Mouse (Mus musculus) CH12.LX (cell line): ENCODE data around the gene Mgat5.

Experiments used
- CTCF ChIP-seq, 2 experiments: IDR thresholded peaks in 1 of 2; conservative IDR thresholded peaks in 1 of 2; 2 replicates each; pipeline ENCODE4 v1.5.1; 2011 to 2012; ENCODE audit warnings: low read depth in 2 of 2, low read length in 2 of 2, improper control_type of control experiment in 1 of 2, inconsistent platforms in 1 of 2, mild to moderate bottlenecking in 1 of 2, moderate library complexity in 1 of 2
- JUND ChIP-seq: conservative IDR thresholded peaks from 2 replicates; pipeline ENCODE4 v1.6.1; 2011; ENCODE audit warnings: low read depth, low read length, improper control_type of control experiment
- MAFK ChIP-seq: IDR thresholded peaks from 2 replicates; pipeline ENCODE4 v1.6.1; 2011; ENCODE audit warnings: low read length, improper control_type of control experiment; ENCODE audit not compliant: insufficient replicate concordance
- MAX ChIP-seq: IDR thresholded peaks from 2 replicates; pipeline ENCODE4 v1.6.1; 2011; ENCODE audit warnings: low read length, improper control_type of control experiment
- MXI1 ChIP-seq: IDR thresholded peaks from 2 replicates; pipeline ENCODE4 v1.6.1; 2011; ENCODE audit warnings: mild to moderate bottlenecking, low read depth, low read length, improper control_type of control experiment
- PAX5 ChIP-seq: IDR thresholded peaks from 2 replicates; pipeline ENCODE4 v1.6.1; 2012; ENCODE audit warnings: low read length, inconsistent platforms, mixed read lengths
- POLR2A ChIP-seq: IDR thresholded peaks from 2 replicates; pipeline ENCODE4 v1.6.1; 2011; ENCODE audit warnings: low read depth, mild to moderate bottlenecking, improper control_type of control experiment, low read length
- RCOR1 ChIP-seq: conservative IDR thresholded peaks from 2 replicates; pipeline ENCODE4 v1.6.1; 2012; ENCODE audit warnings: low read depth, mild to moderate bottlenecking, inconsistent platforms, low read length, improper control_type of control experiment

DNA sequence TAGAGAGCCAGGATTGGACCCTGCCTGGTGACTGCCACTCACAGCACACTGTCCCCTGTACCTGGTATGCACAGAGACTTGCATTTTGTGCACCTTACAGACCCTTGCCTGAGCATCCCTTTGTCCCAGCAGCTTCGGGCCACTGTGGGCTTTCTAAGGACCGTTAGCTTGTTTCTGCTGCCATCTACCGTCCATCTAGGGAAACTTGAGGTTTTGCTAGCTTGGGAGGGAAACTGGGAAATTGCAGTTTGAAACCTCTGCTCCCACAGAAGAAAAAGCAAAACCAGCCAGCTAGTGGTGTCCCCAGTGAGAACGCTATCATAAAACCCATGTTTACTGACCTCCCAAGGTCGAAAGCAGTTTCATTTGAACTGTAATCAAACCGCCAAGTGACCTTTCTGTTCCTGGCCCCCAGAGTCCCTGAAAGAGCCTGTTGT lies 254.2 kb downstream of the Mgat5 start:
- no peak for TF ChIP-seq POLR2A
- TF ChIP-seq MAX, result no peak
- TF ChIP-seq CTCF (conservative IDR thresholded peaks at IDR 0.05 in 1 of 2, IDR thresholded peaks at IDR 0.05 in 1 of 2; ENCODE audit: low read depth in 2 of 2, low read length in 2 of 2), result peak; percentile 62 to 89
- no peak for TF ChIP-seq MAFK
- no peak for TF ChIP-seq RCOR1
- no peak for TF ChIP-seq JUND
- no peak for TF ChIP-seq PAX5
- TF ChIP-seq MXI1, result no peak
